Mouse (Mus musculus): ENCODE results near the gene Vmn2r1.

- TF ChIP-seq CTCF (IDR thresholded peaks at IDR 0.05; ENCODE audit: extremely low read depth, insufficient read depth, low read length) (no peak), POLR2A (IDR thresholded peaks at IDR 0.05; ENCODE audit: extremely low read depth, insufficient read depth, low read length) (no peak)
Observed at GRCm38 (mm10) chr3:64141878-64142508, 60.6 kb downstream of the Vmn2r1 start, which contains the start of gene Vmn2r2.

Data from cortical plate, adult 2 months (tissue).